Mouse (Mus musculus): ENCODE results near the gene Rbsn. TPM values are rescaled to one million over a fixed set of nuclear protein-coding genes. Genes with fewer than 3 reads are reported as not detected.

Gene Rbsn
- polyA plus RNA-seq, 1 experiment from 2014 or later, result 15.0 TPM

DNA sequence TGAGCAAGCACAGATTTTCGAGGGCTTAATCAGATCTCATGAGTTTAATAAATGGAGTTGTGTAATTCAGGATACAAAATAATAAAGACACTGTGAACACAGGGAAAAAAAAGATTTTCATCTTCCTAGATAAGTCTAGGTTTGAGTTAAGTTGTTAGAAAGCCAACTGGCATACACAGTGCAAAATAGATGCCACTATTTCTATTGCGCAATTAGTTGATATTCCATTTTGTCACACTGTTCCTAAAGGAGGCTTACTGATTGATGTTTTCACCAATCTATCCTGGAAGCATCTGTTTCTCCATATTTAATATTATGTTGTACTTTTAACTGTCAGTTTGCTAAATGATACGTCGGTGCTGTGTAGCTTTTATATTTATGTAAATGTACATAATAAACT, 68.8 kb downstream of the Rbsn start:
- Histone ChIP-seq H3K36me3 (ENCODE audit: insufficient read depth, low read length) (peaks cover 20% of the 10 kb centered on the region), H3K4me3 (replicated peaks; ENCODE audit: low read depth, low read length) (no peak overlapping the region), H3K4me2 (ENCODE audit: low read length) (no peak overlapping the region), H3K9me3 (replicated peaks; ENCODE audit: low read length) (no peaks in the 10 kb centered on the region), H3K4me1 (replicated peaks; ENCODE audit: insufficient read depth, low read length) (no peaks in the 10 kb centered on the region), H3K27ac (no peak overlapping the region), H3K27me3 (ENCODE audit: insufficient read depth, low read length) (no peaks in the 10 kb centered on the region), H3K9ac (ENCODE audit: low read depth, low read length) (no peak overlapping the region)
- DNase-seq (ENCODE audit: low spot score) (no peak), ATAC-seq (replicated peaks; ENCODE audit: low FRiP score, low read depth) (no peak)
- 96% methylated on average over 4 of the region's 4 CpGs for WGBS
- no peak for TF ChIP-seq CTCF (IDR thresholded peaks at IDR 0.05; ENCODE audit: low read depth)

Other genes starting within 250 kb of the Rbsn start
- gene Fgd5, start 236.0 kb downstream of the Rbsn start, polyA plus RNA-seq (2015; fragmentation: Nextera tagmentation; extraction: Ambion mirVana), result 11.9 and 12.5 TPM in 2 replicates
- 13.9 and 14.1 TPM in 2 replicates for gene Nr2c2, start 123.5 kb downstream of the Rbsn start, polyA plus RNA-seq (2015; fragmentation: Nextera tagmentation; extraction: Ambion mirVana)
- 95.7 and 108 TPM in 2 replicates for gene Mrps25, start 30.9 kb downstream of the Rbsn start, polyA plus RNA-seq (2015; fragmentation: Nextera tagmentation; extraction: Ambion mirVana)
- 1.2 TPM in 2 replicates for gene Trh, start 29.7 kb upstream of the Rbsn start, polyA plus RNA-seq (2015; fragmentation: Nextera tagmentation; extraction: Ambion mirVana)

Measured in kidney, postnatal 0 days (tissue).